Mouse (Mus musculus) bone marrow macrophage, adult 2 months (primary cell): Measurements from ENCODE around the gene Anp32e.
"Not testable (repeated sequence)": the region's sequence is repeated elsewhere in the genome, so short reads cannot be mapped to it uniquely, and the experiment has no call there.

Experiments
- CTCF ChIP-seq: IDR thresholded peaks from 2 replicates; pipeline ENCODE4 v1.5.1; 2012; ENCODE audit warnings: low read depth, mild to moderate bottlenecking, low read length, moderate library complexity
- POLR2A ChIP-seq: IDR thresholded peaks from 2 replicates; pipeline ENCODE4 v1.6.1; 2012; ENCODE audit warnings: mild to moderate bottlenecking, low read depth, low read length, borderline replicate concordance

- TF ChIP-seq POLR2A, CTCF: not testable (repeated sequence)
Observed at GRCm38 (mm10) chr3:95895501-95895900, 33.5 kb upstream of the Anp32e start.
